Mouse (Mus musculus) embryonic fibroblast, embryonic 13.5 days (primary cell): ENCODE measurements around the gene Wnt3a.

Source experiments
- CTCF ChIP-seq: IDR thresholded peaks from 2 replicates; pipeline ENCODE4 v1.5.1; 2011; ENCODE audit warnings: mild to moderate bottlenecking, control low read depth, low read length, moderate library complexity, borderline replicate concordance; ENCODE audit not compliant: insufficient read depth
- POLR2A ChIP-seq: IDR thresholded peaks from 2 replicates; pipeline ENCODE4 v1.6.1; 2011; ENCODE audit warnings: low read depth, mild to moderate bottlenecking, control low read depth, low read length, moderate library complexity

DNA sequence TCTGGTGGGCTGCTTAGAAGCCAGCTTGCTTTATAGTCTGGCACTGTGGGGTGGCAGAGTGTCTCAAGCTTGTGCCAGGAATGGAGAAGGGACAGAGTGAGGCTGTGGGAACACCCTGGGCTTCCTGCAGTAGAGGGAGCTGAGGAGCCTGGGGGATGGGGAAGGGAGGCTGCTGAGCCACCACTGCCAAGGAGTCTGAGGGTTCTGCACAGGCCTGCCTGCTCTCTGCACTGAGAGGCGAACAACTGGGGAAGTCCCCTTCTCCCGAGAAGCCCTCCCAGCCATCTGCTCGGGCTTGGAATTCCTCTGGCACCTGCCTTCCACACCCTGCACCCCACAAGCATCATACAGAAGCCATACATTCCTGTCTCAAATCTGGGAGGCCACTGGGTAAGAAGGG lies 48.7 kb downstream of the Wnt3a start:
- TF ChIP-seq CTCF (no peak), POLR2A (no peak)
